Mouse (Mus musculus): ENCODE data around the gene Defb13. TPM values are rescaled to one million over a fixed set of nuclear protein-coding genes. Genes with fewer than 3 reads are reported as not detected.
"Not testable (repeated sequence)": the region's sequence is repeated elsewhere in the genome, so short reads cannot be mapped to it uniquely, and the experiment has no call there.

The Defb13 gene
- 5.3 and 6.6 TPM in 2 replicates for polyA plus RNA-seq (2012; rRNA removed)

GRCm38 (mm10) chr8:21946462-21946861 is at the start of gene Defb13:
TSS of gene Defb13 (plus strand) at chr8:21946762.
- no peak for DNase-seq (ENCODE audit: low read depth)

GRCm38 (mm10) chr8:21906290-21906689 is 40.3 kb upstream of the Defb13 start, which contains the start of gene Defb11:
TSS of gene Defb11 (minus strand) at chr8:21906412.
- not testable (repeated sequence) for DNase-seq (ENCODE audit: low read depth)

GRCm38 (mm10) chr8:21911931-21912330 is 34.6 kb upstream of the Defb13 start:
- no peak for DNase-seq (ENCODE audit: low read depth)

- DNase-seq (ENCODE audit: low read depth) = no peak
These were observed 34.0 kb upstream of the Defb13 start for GRCm38 (mm10) chr8:21912554-21912953.

DNA sequence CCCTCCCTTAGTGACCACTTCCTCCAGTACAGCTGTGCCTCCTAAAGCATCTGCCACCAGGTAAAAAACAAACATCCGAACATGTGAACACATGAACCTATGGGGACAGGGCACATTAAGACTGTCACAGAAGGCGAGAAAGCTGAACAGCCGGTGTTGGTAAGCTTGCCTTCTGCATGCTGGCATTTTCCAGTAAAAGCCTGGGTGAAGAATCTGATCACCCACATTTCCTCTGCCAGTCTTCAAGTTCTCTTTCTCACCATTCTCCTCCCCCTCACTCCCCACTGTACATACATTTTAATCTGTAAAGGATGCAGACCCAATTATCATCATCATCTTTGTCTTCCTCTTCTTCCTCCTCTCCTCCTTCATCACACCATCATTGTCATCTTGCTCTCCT is 30.9 kb upstream of the Defb13 start:
- DNase-seq (ENCODE audit: low read depth) = no peak

DNA sequence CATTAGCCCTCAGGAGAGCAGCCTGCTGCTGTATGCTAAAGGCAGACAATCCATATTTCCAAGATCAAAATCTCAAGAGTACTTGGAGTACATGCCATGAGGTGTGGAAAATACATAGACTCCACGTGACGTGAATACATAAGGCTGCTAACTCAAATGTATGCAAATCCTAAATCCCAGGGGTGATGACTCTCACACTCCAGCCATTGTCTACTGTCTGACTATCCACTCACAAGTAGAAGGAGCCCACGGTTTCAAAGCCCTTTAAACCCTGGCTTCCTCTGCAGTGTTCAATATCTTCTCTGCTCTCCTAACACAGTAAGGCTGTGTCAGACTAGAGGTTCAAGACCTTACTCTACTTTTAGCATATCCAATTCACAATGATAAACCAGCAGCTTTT is 15.8 kb upstream of the Defb13 start:
- DNase-seq (ENCODE audit: low read depth) = not testable (repeated sequence)

- no peak for DNase-seq (ENCODE audit: low read depth)
These were observed 14.0 kb upstream of the Defb13 start, which contains the start of gene Defb15 for GRCm38 (mm10) chr8:21932610-21933009. TSS of gene Defb15 (minus strand) at chr8:21932710.

DNA sequence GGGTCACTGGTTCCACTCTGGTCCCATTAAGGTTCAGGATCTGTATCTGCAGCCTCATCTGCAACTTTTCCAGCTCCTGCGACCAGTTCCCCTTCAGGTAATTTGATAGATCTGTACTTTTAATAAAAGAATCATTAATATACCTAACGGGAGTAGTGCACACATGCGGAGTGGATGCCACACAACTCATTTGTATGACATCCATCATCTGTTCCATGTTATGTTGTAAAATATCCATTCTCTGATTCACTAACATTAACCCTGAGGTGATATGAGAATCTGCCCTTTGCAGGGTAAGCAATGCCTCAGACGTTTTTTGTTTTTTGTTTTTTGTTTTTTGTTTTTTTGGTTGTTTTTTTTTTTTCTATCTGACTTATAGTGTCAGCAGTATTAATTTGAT is 8.5 kb upstream of the Defb13 start, which contains the start of gene Defb35:
TSS of gene Defb35 (plus strand) at position 301 of the 400 bp plus-strand sequence.
- not testable (repeated sequence) for DNase-seq (ENCODE audit: low read depth)

DNA sequence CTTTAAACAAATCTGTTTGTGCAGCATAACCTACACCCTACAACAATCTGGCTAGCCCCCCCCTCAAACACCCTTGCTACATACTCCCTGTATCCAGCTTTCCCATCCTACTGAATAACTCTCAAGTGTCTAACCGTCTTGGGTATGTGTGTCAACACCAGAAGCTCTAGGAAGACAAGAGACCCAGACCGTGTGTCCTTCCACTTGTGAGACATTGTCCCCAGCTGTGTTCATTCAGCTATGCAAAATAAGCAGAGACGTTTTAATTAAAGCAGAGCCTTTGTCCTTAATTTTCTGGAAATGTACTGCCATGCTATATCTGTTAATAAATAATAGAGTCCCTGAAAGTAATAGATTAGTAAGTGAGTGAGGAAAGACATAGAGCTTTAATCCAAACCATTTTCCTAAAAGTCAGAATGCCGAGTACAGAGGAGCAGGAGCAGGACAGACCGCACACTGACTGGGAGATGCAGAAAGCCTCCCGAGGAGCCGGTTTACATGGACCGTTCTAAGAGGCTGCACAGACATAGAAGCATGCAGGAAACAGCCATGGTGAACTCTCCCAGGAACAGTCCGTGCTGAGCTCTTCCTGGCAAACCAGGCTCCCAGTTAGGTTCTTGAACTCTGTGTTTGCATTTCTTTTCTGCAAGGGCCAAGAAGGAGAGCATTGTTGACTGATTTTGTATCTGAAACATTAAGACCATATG is 902 bp downstream of the Defb13 start:
- no peak for DNase-seq (ENCODE audit: low read depth)

- DNase-seq (ENCODE audit: low read depth) = no peak
These were observed 8.8 kb downstream of the Defb13 start for GRCm38 (mm10) chr8:21955321-21955720.

- no peak for DNase-seq (ENCODE audit: low read depth)
These were observed 9.8 kb downstream of the Defb13 start for GRCm38 (mm10) chr8:21956336-21956735.

- no peak for DNase-seq (ENCODE audit: low read depth)
These were observed 11.9 kb downstream of the Defb13 start, which contains the start of gene Fam90a1a for GRCm38 (mm10) chr8:21958414-21958813. TSS of gene Fam90a1a (plus strand) at chr8:21958714.

DNA sequence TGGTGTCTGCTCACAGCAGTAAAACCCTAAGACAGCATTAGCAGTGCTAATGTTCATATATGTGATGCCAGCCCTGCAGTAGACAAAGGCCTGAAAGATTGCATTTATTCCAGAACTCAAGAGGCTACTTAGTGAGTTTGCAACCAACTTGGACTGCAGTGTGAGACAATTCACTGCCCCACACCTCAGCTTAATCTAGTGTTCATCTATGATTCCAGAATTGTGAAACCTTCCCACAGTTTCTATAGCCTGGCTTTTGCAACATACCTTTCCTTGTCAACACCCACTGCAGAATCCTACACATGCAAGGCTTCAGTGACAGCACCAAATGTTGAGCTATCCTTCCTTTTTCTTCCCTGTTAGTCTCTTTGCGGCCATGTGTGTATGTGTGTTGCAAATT is 20.1 kb downstream of the Defb13 start:
- peak; percentile 77 for DNase-seq (ENCODE audit: low read depth)

GRCm38 (mm10) chr8:21969475-21969874 is 22.9 kb downstream of the Defb13 start, which contains the start of gene Ccdc70:
TSS of gene Ccdc70 (plus strand) at chr8:21969775.
- DNase-seq (ENCODE audit: low read depth) = no peak

DNA sequence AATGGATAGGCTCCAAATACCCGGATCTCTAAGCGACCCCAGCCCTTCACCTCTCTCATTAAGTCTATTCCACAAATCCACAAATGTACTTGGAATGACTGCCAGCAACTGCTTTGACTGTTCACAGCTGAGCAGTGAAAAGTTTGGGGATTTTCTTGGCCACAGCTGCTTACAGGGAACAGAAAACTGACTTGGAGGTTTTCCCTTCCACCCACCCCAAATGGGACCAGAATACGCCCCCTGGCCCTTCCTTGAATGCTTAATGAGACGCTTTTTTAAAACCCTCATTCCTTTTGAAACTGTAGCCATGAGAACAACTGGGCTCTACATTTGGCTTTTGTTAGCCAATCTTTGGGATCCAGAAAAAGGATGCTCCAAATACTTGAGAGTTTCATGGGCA is 31.6 kb downstream of the Defb13 start:
- no peak for DNase-seq (ENCODE audit: low read depth)

- no peak for DNase-seq (ENCODE audit: low read depth)
These were observed 35.2 kb downstream of the Defb13 start for GRCm38 (mm10) chr8:21981664-21982337.

- DNase-seq (ENCODE audit: low read depth) = no peak
These were observed 45.6 kb downstream of the Defb13 start for GRCm38 (mm10) chr8:21992184-21992583.

DNA sequence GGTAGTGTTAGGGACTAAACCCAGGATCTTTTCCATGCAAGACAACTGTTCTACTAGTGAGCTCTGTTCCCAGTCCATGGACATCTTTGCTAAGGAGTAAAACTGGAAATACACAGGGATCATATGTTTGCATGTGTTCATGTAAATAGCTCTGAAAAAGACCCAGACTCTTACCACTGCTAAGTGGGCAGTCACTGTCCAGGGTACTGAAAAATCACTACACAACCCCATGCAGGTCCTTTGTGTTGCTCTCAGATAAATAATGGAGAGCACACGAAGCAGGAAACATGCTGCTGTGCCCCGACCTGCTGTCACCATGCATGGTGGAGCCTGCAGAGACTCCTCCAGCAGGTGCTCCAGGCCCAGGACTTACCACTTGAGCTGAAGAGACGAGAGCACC is 48.6 kb downstream of the Defb13 start:
- DNase-seq (ENCODE audit: low read depth) = no peak

Other genes with a start within 250 kb of the Defb13 start
- 0.34 and 0.41 TPM in 2 replicates for gene AY761184, start 243.1 kb upstream of the Defb13 start, polyA plus RNA-seq (2012; rRNA removed)
- gene Defa24, start 212.3 kb upstream of the Defb13 start, polyA plus RNA-seq (2012; rRNA removed) = not detected in 2 replicates
- 0.93 TPM in 1 of 2 replicates, not detected in the other for gene Defb50, start 123.2 kb upstream of the Defb13 start, polyA plus RNA-seq (2012; rRNA removed)
- 39.8 and 171 TPM in 2 replicates for gene Defb2, start 106.8 kb upstream of the Defb13 start, polyA plus RNA-seq (2012; rRNA removed)
- gene Defb10, start 87.9 kb upstream of the Defb13 start, polyA plus RNA-seq (2012; rRNA removed) = 9.6 and 34.1 TPM in 2 replicates
- 21.6 TPM in 1 of 2 replicates, not detected in the other for gene Defb9, start 61.3 kb upstream of the Defb13 start, polyA plus RNA-seq (2012; rRNA removed)
- 49.7 and 259 TPM in 2 replicates for gene Defb11, start 40.4 kb upstream of the Defb13 start, polyA plus RNA-seq (2012; rRNA removed)
- gene Defb15, start 14.1 kb upstream of the Defb13 start, polyA plus RNA-seq (2012; rRNA removed) = 377 and 400 TPM in 2 replicates
- gene Defb35, start 8.4 kb upstream of the Defb13 start, polyA plus RNA-seq (2012; rRNA removed) = not detected in 2 replicates
- 0.14 and 0.20 TPM in 2 replicates for gene Fam90a1a, start 12.0 kb downstream of the Defb13 start, polyA plus RNA-seq (2012; rRNA removed)
- gene Ccdc70, start 23.0 kb downstream of the Defb13 start, polyA plus RNA-seq (2012; rRNA removed) = 0.23 TPM in 1 of 2 replicates, not detected in the other
- 0.09 and 0.18 TPM in 2 replicates for gene Atp7b, start 113.5 kb downstream of the Defb13 start, polyA plus RNA-seq (2012; rRNA removed)
- gene Alg11, start 114.0 kb downstream of the Defb13 start, polyA plus RNA-seq (2012; rRNA removed) = 6.8 and 8.6 TPM in 2 replicates
- gene Nek5, start 178.3 kb downstream of the Defb13 start, polyA plus RNA-seq (2012; rRNA removed) = 0.30 and 0.84 TPM in 2 replicates
- gene Nek3, start 219.7 kb downstream of the Defb13 start, polyA plus RNA-seq (2012; rRNA removed) = 0.82 and 1.1 TPM in 2 replicates
- gene Ckap2, start 239.1 kb downstream of the Defb13 start, polyA plus RNA-seq (2012; rRNA removed) = 0.84 and 1.00 TPM in 2 replicates
- 9.2 and 10.3 TPM in 2 replicates for gene Vps36, start 246.0 kb downstream of the Defb13 start, polyA plus RNA-seq (2012; rRNA removed)

Measured in gonadal fat pad, adult 2 months (tissue).